Mouse (Mus musculus) hindbrain, embryonic 10.5 days (tissue): ENCODE data around the gene Zrsr2. TPM values are rescaled to one million over a fixed set of nuclear protein-coding genes. Genes with fewer than 3 reads are reported as not detected.
A peak's percentile ranks its signal among the peaks of the same experiment; 100 is the strongest.

ENCODE experiments used
- DNase-seq: peaks from one replicate; pipeline ENCODE4 v3.0.0-alpha.2; 2017; ENCODE audit warnings: low spot score
- H3K27ac ChIP-seq: fragments of 300-500 bp; sonication (generic); 2 replicates; pipeline ENCODE4 v1.5.1; 2016; ENCODE audit warnings: mild to moderate bottlenecking, moderate library complexity
- H3K27me3 ChIP-seq: fragments of 300-500 bp; sonication (generic); 2 replicates; pipeline ENCODE4 v1.6.1; 2016; ENCODE audit warnings: mild to moderate bottlenecking; ENCODE audit not compliant: poor library complexity, insufficient read depth, severe bottlenecking
- H3K36me3 ChIP-seq: fragments of 300-500 bp; sonication (generic); 2 replicates; pipeline ENCODE4 v1.6.1; 2016; ENCODE audit warnings: mild to moderate bottlenecking, moderate library complexity
- H3K4me1 ChIP-seq: fragments of 300-500 bp; sonication (generic); replicated peaks from 2 replicates; pipeline ENCODE4 v1.6.1; 2016; ENCODE audit warnings: mild to moderate bottlenecking
- H3K4me3 ChIP-seq: fragments of 300-500 bp; sonication (generic); 2 replicates; pipeline ENCODE4 v1.5.1; 2016; ENCODE audit warnings: mild to moderate bottlenecking, moderate library complexity
- H3K9me3 ChIP-seq: fragments of 300-500 bp; sonication (generic); 2 replicates; pipeline ENCODE4 v1.6.1; 2016; ENCODE audit warnings: mild to moderate bottlenecking, moderate library complexity
- WGBS: fragments of 180-500 bp; shearing (Covaris S2); methylation state at CpG from one replicate; pipeline ENCODE4 v1.1.7; 2016; 5-methylcytosine and 5-hydroxymethylcytosine counted together
- polyA plus RNA-seq: library from polyadenylated mRNA; unstranded; fragments of >200 nt; fragmentation: Nextera tagmentation; extraction: Ambion mirVana; gene quantifications from 2 replicates; pipeline ENCODE4 v1.2.1, GENCODE M21; 2016

Zrsr2 gene
- polyA plus RNA-seq, 1 experiment from 2014 or later = 53.7 TPM

GRCm38 (mm10) chrX:163934731-163935130, 23.7 kb downstream of the Zrsr2 start:
- 91% methylated on average over 8 of the region's 8 CpGs for WGBS
- no peak for DNase-seq
- Histone ChIP-seq H3K4me1 (no peaks in the 10 kb centered on the region), H3K27ac (no peak overlapping the region), H3K9me3 (no peaks in the 10 kb centered on the region), H3K36me3 (peaks cover 30% of the 10 kb centered on the region), H3K4me3 (no peak overlapping the region), H3K27me3 (peaks cover 16% of the 10 kb centered on the region)

- H3K4me1 ChIP-seq = no peaks in the 10 kb centered on the region
- H3K27me3 ChIP-seq = peaks cover 6% of the 10 kb centered on the region; the same call in 1 of the 2 replicates
- H3K9me3 ChIP-seq = no peaks in the 10 kb centered on the region
- no peaks in the 10 kb centered on the region for H3K36me3 ChIP-seq
- DNase-seq = no peak
- no peak overlapping the region for H3K4me3 ChIP-seq
- H3K27ac ChIP-seq = no peak overlapping the region
Measured at GRCm38 (mm10) chrX:163929550-163929949, 28.9 kb downstream of the Zrsr2 start.

- peak; percentile 7 for DNase-seq
- Histone ChIP-seq H3K4me1 (no peaks in the 10 kb centered on the region), H3K27me3 (peaks cover 28% of the 10 kb centered on the region; the same call in 1 of the 2 replicates), H3K36me3 (peaks cover 11% of the 10 kb centered on the region), H3K27ac (no peak overlapping the region), H3K4me3 (no peak overlapping the region), H3K9me3 (peaks cover 7% of the 10 kb centered on the region; the same call in 1 of the 2 replicates)
Measured at GRCm38 (mm10) chrX:163912791-163913190, 45.7 kb downstream of the Zrsr2 start.

GRCm38 (mm10) chrX:163909381-163909780, 49.1 kb downstream of the Zrsr2 start:
- 17% methylated on average over 34 of the region's 34 CpGs for WGBS
- Histone ChIP-seq H3K4me3 (peak overlapping the region; percentile 66), H3K27me3 (peaks cover 21% of the 10 kb centered on the region), H3K27ac (peak overlapping the region; percentile 91), H3K36me3 (no peaks in the 10 kb centered on the region), H3K9me3 (peaks cover 7% of the 10 kb centered on the region; the same call in 1 of the 2 replicates), H3K4me1 (no peaks in the 10 kb centered on the region)
- peak; percentile 63 for DNase-seq

GRCm38 (mm10) chrX:163908337-163909250, 49.9 kb downstream of the Zrsr2 start, which contains the start of gene Ap1s2:
Gene Ap1s2, plus strand, starts transcription at chrX:163909017.
- 20% methylated on average over 80 of the region's 80 CpGs for WGBS
- Histone ChIP-seq H3K9me3 (peaks cover 7% of the 10 kb centered on the region; the same call in 1 of the 2 replicates), H3K4me1 (no peaks in the 10 kb centered on the region), H3K27me3 (peaks cover 26% of the 10 kb centered on the region), H3K27ac (peak within 1 kb of the TSS; percentile 91), H3K36me3 (no peaks in the 10 kb centered on the region), H3K4me3 (peak within 1 kb of the TSS; percentile 66)
- DNase-seq = peak; percentile 91

GRCm38 (mm10) chrX:163908003-163908336, 50.5 kb downstream of the Zrsr2 start:
- Histone ChIP-seq H3K27ac (peak overlapping the region; percentile 91), H3K4me1 (no peaks in the 10 kb centered on the region), H3K4me3 (peak overlapping the region; percentile 66), H3K27me3 (peaks cover 27% of the 10 kb centered on the region), H3K36me3 (no peaks in the 10 kb centered on the region), H3K9me3 (peaks cover 7% of the 10 kb centered on the region; the same call in 1 of the 2 replicates)
- 27% methylated on average over 8 of the region's 8 CpGs for WGBS
- no peak for DNase-seq

GRCm38 (mm10) chrX:163906861-163907260, 51.6 kb downstream of the Zrsr2 start:
- H3K27me3 ChIP-seq = peaks cover 29% of the 10 kb centered on the region
- H3K27ac ChIP-seq = no peak overlapping the region
- no peak for DNase-seq
- H3K9me3 ChIP-seq = peaks cover 7% of the 10 kb centered on the region; the same call in 1 of the 2 replicates
- no peaks in the 10 kb centered on the region for H3K4me1 ChIP-seq
- WGBS = 81% methylated on average over 2 of the region's 2 CpGs
- H3K4me3 ChIP-seq = no peak overlapping the region
- no peaks in the 10 kb centered on the region for H3K36me3 ChIP-seq

GRCm38 (mm10) chrX:163899431-163900020, 58.9 kb downstream of the Zrsr2 start:
- H3K27me3 ChIP-seq = peaks cover 51% of the 10 kb centered on the region

GRCm38 (mm10) chrX:163897354-163897753, 61.1 kb downstream of the Zrsr2 start:
- WGBS = 76% methylated on average over 1 of the region's 1 CpGs
- no peak overlapping the region for H3K27ac ChIP-seq
- no peaks in the 10 kb centered on the region for H3K36me3 ChIP-seq
- no peak overlapping the region for H3K4me3 ChIP-seq
- no peak for DNase-seq
- no peaks in the 10 kb centered on the region for H3K4me1 ChIP-seq
- H3K9me3 ChIP-seq = no peaks in the 10 kb centered on the region
- H3K27me3 ChIP-seq = peaks cover 44% of the 10 kb centered on the region

More at GRCm38 (mm10) chrX:163899431-163900020, 58.9 kb downstream of the Zrsr2 start:
- 64% methylated on average over 5 of the region's 5 CpGs for WGBS
- no peaks in the 10 kb centered on the region for H3K4me1 ChIP-seq
- H3K4me3 ChIP-seq = no peak overlapping the region
- H3K27ac ChIP-seq = no peak overlapping the region
- no peak for DNase-seq
- no peaks in the 10 kb centered on the region for H3K36me3 ChIP-seq
- no peaks in the 10 kb centered on the region for H3K9me3 ChIP-seq

- H3K9me3 ChIP-seq = no peaks in the 10 kb centered on the region
- WGBS = 73% methylated on average over 4 of the region's 4 CpGs
- H3K36me3 ChIP-seq = no peaks in the 10 kb centered on the region
- H3K27ac ChIP-seq = no peak overlapping the region
- no peak overlapping the region for H3K4me3 ChIP-seq
- peaks cover 34% of the 10 kb centered on the region for H3K27me3 ChIP-seq
- no peaks in the 10 kb centered on the region for H3K4me1 ChIP-seq
- DNase-seq = no peak
Measured at GRCm38 (mm10) chrX:163885539-163885981, 72.9 kb downstream of the Zrsr2 start.

Other genes starting within 250 kb of the Zrsr2 start
- 0.34 and 0.50 TPM in 2 replicates for gene Rnf138rt1, start 197.3 kb downstream of the Zrsr2 start, polyA plus RNA-seq
- gene Ap1s2, start 49.6 kb downstream of the Zrsr2 start, polyA plus RNA-seq = 28.7 and 31.8 TPM in 2 replicates
- 0.33 and 0.40 TPM in 2 replicates for gene Car5b, start 69.3 kb upstream of the Zrsr2 start, polyA plus RNA-seq
- gene Siah1b, start 117.8 kb upstream of the Zrsr2 start, polyA plus RNA-seq = 42.0 and 44.7 TPM in 2 replicates
- 0.21 and 0.52 TPM in 2 replicates for gene Cltrn, start 130.2 kb upstream of the Zrsr2 start, polyA plus RNA-seq
- gene Ace2, start 180.7 kb upstream of the Zrsr2 start, polyA plus RNA-seq = 0.51 and 0.54 TPM in 2 replicates